8 mouse cellular contexts compared by ENCODE assay signal in the genomic region with DNA sequence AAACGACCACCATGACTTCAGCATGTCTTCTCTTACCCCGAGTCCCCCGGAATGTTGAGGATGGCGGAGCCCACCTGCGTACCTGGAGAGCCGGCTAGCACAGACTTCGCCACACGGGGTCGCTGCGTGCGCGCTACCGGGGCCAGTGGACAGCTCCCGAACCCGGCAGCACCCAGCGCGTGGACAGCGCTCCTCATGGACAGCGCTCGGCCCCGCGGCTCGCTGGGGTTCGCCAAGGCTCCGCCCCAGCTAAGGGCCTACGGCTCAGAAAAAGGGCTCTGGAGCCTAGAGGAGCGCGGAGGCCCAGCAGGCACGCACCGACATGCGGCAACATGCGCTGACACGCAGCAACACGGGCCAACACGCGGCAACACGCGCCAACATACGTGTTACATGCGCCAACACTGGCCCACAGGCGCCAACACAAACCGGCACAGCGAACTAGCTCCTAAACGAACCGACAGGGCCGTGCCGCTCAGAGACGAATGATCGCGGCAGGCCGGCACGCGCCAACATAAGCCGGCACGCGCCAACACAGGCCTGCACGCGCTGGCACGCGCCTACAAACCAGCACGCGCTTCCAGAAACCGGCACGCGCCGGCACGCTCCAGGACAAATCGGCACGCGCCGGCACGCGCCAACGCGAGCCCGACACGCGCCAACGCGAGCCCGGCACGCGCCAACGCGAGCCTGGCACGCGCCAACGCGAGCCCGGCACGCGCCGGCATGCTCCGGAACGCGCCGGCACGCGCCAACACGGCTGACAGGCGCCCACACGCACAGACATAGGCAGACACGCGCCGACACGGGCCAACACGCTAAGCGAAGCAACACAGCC. TPM values are rescaled to one million over a fixed set of nuclear protein-coding genes. Genes with fewer than 3 reads are reported as not detected.
DNase-seq lines count a peak whose midpoint lies in the region; ATAC-seq and TF ChIP-seq lines count a peak whose summit lies in the region.

No protein-coding gene starts in this region.

- peak overlapping the region; percentile 37 for H3K4me2 ChIP-seq in liver, postnatal 0 days (ENCODE audit: low read depth, low read length)
- H3K4me2 ChIP-seq in neural tube, embryonic 15.5 days, result peak overlapping the region; percentile 61

- peak; percentile 81 for DNase-seq in Muller cell, postnatal 12 days (ENCODE audit: inconsistent ontology term)
- DNase-seq in cerebellum, adult 8-10 months, result peak; percentile 82
- DNase-seq in frontal cortex, adult 2 months (ENCODE audit: extremely low spot score in 1 of 2, low spot score in 1 of 2), result peak; percentile 20 to 82
- DNase-seq in layer of hippocampus, adult 8-10 months (ENCODE audit: low spot score in 2 of 2), result peak; percentile 61 to 72
- DNase-seq in liver, postnatal 0 days, result peak; percentile 80
- peak; percentile 48 for DNase-seq in urinary bladder, adult 2 months (ENCODE audit: low spot score)

- H3K4me3 ChIP-seq in liver, postnatal 0 days (ENCODE audit: low read depth, low read length), result peak overlapping the region; percentile 4; the same call in 1 of the 2 replicates
- peak overlapping the region; percentile 47 for H3K4me3 ChIP-seq in neural tube, embryonic 15.5 days (replicated peaks)

- peaks cover 4% of the 10 kb centered on the region; the same call in 1 of the 2 replicates for H3K9me3 ChIP-seq in liver, postnatal 0 days (ENCODE audit: low read length)
- H3K9me3 ChIP-seq in neural tube, embryonic 15.5 days (replicated peaks), result peaks cover 16% of the 10 kb centered on the region

- no peaks in the 10 kb centered on the region for H3K36me3 ChIP-seq in liver, postnatal 0 days (replicated peaks; ENCODE audit: insufficient read depth, low read length)
- no peaks in the 10 kb centered on the region for H3K36me3 ChIP-seq in neural tube, embryonic 15.5 days

- TF ChIP-seq EP300 in liver, postnatal 0 days (IDR thresholded peaks at IDR 0.05; ENCODE audit: low read depth), result no peak

- peaks cover 3% of the 10 kb centered on the region; the same call in 1 of the 2 replicates for H3K4me1 ChIP-seq in liver, postnatal 0 days (ENCODE audit: insufficient read depth)
- H3K4me1 ChIP-seq in neural tube, embryonic 15.5 days, result no peaks in the 10 kb centered on the region

- H3K27me3 ChIP-seq in liver, postnatal 0 days (ENCODE audit: insufficient read depth, low read length), result peaks cover 37% of the 10 kb centered on the region
- peaks cover 59% of the 10 kb centered on the region for H3K27me3 ChIP-seq in neural tube, embryonic 15.5 days (replicated peaks)

- no peak overlapping the region for H3K9ac ChIP-seq in liver, postnatal 0 days (replicated peaks)
- H3K9ac ChIP-seq in neural tube, embryonic 15.5 days (replicated peaks), result peak overlapping the region; percentile 47

- H3K27ac ChIP-seq in liver, postnatal 0 days (ENCODE audit: low read depth), result no peak overlapping the region
- peak overlapping the region; percentile 88 for H3K27ac ChIP-seq in neural tube, embryonic 15.5 days (replicated peaks)

- peak; percentile 67 for TF ChIP-seq CTCF in liver, postnatal 0 days (IDR thresholded peaks at IDR 0.05; ENCODE audit: low read depth)

- peak; percentile 79 to 87 for ATAC-seq in hematopoietic stem cell, adult 5-6 weeks (replicated peaks in 1 of 2; ENCODE audit: insufficient read depth in 1 of 2, low FRiP score in 2 of 2, low TSS enrichment in 1 of 2, low read depth in 1 of 2, poor library complexity in 2 of 2, severe bottlenecking in 2 of 2)
- ATAC-seq in liver, postnatal 0 days, result peak; percentile 89
- peak; percentile 95 for ATAC-seq in neural tube, embryonic 15.5 days (ENCODE audit: low FRiP score)

- 54% methylated on average over 108 of the region's 108 CpGs for WGBS in liver, postnatal 0 days (ENCODE audit: insufficient replicate concordance)
- 52% methylated on average over 108 of the region's 108 CpGs for WGBS in neural tube, embryonic 15.5 days

RNA-seq across cellular contexts. Expression of gene Grb10, which starts 12.5 kb away (rescaled TPM):
- polyA plus RNA-seq in frontal cortex, adult 2 months (2012; rRNA removed), result 32.4 and 35.6 TPM in 2 replicates
- 22.5 and 23.0 TPM in 2 replicates for total RNA-seq in hematopoietic stem cell, adult 5-6 weeks (2017)
- total RNA-seq in layer of hippocampus, adult 8-10 months (2022), result 10 to 100 TPM; 28.0 to 36.2 (median 32.3) TPM
- 113 and 121 TPM in 2 replicates for polyA plus RNA-seq in liver, postnatal 0 days (2015; fragmentation: Nextera tagmentation; extraction: Ambion mirVana)
- polyA plus RNA-seq in neural tube, embryonic 15.5 days (2015; fragmentation: Nextera tagmentation; extraction: Ambion mirVana), result 84.1 and 120 TPM in 2 replicates
- polyA plus RNA-seq in urinary bladder, adult 2 months (2012; rRNA removed), result 38.2 and 39.6 TPM in 2 replicates
